20 mouse cellular contexts compared by ENCODE assay signal in the genomic region with DNA sequence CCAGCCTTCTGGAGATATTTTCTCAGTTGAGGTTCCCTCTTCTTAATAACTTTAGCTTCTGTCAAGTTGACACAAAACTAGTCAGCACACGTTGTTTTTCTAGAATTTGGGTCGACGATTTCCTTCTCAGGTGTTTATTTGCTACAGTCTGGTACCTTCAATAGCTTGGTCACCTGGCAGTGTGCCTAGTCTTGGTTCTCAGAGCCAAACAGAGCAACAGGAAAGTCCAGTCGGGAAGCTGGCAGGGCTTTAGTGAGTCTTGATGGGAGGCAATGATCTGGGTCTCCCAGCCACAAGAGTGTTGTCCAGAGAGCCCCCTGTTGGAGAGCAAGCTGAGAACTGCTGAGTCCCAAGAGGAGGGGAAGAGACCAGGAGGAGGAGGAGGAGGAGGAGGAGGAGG.
DNase-seq lines count a peak whose midpoint lies in the region; ATAC-seq and TF ChIP-seq lines count a peak whose summit lies in the region.
"Had no signal": no experiment of that assay in that cellular context is flagged by ENCODE, and none has a peak within 500 bp of the region (broad histone marks: within the 10 kb centered on the region; RNA-seq: fewer than 3 reads in every experiment).

No protein-coding gene starts in this region.

- no peak overlapping the region for H3K4me2 ChIP-seq in embryonic facial prominence, embryonic 13.5 days
- no peak overlapping the region for H3K4me2 ChIP-seq in lung, embryonic 14.5 days
- H3K4me2 ChIP-seq: heart, embryonic 15.5 days; hindbrain, embryonic 13.5 days; liver, embryonic 11.5 days; midbrain, embryonic 12.5 days had no signal

- DNase-seq in embryonic facial prominence, embryonic 10.5 days (ENCODE audit: low spot score): no peak
- DNase-seq in lung, embryonic 14.5 days: peak; percentile 5
- DNase-seq in lung, postnatal 25 days (ENCODE audit: low spot score): no peak
- peak; percentile 52 to 66 for DNase-seq in urinary bladder, postnatal 36 days (ENCODE audit: low spot score in 2 of 2)
- DNase-seq in urinary bladder, adult 2 months (ENCODE audit: low spot score): no peak
- no peak for DNase-seq in right cerebral cortex, postnatal 4 days
- DNase-seq: adrenal gland, postnatal 14 days; cerebellum, adult 8-10 months; gastrocnemius, adult 2 months; heart, postnatal 36 days; lung, adult 2 months; right cerebral cortex, postnatal 14 days; spleen, adult 18-20 months had no signal

- TF ChIP-seq CTCF in lung, embryonic 14.5 days (IDR thresholded peaks at IDR 0.05; ENCODE audit: low read depth): no peak

- H3K27me3 ChIP-seq in embryonic facial prominence, embryonic 13.5 days: no peaks in the 10 kb centered on the region
- no peaks in the 10 kb centered on the region for H3K27me3 ChIP-seq in embryonic facial prominence, embryonic 10.5 days (replicated peaks; ENCODE audit: low read depth, poor library complexity, severe bottlenecking)
- no peaks in the 10 kb centered on the region for H3K27me3 ChIP-seq in lung, embryonic 14.5 days (ENCODE audit: insufficient read depth, low read length)
- H3K27me3 ChIP-seq: heart, embryonic 15.5 days; hindbrain, embryonic 13.5 days; midbrain, embryonic 12.5 days had no signal

- no peaks in the 10 kb centered on the region for H3K36me3 ChIP-seq in embryonic facial prominence, embryonic 13.5 days
- H3K36me3 ChIP-seq in embryonic facial prominence, embryonic 10.5 days (replicated peaks): no peaks in the 10 kb centered on the region
- H3K36me3 ChIP-seq in lung, embryonic 14.5 days (ENCODE audit: insufficient read depth): no peaks in the 10 kb centered on the region
- H3K36me3 ChIP-seq: heart, embryonic 15.5 days; hindbrain, embryonic 13.5 days; midbrain, embryonic 12.5 days had no signal

- H3K27ac ChIP-seq in embryonic facial prominence, embryonic 13.5 days: peak overlapping the region; percentile 28; the same call in 1 of the 2 replicates
- no peak overlapping the region for H3K27ac ChIP-seq in embryonic facial prominence, embryonic 10.5 days (replicated peaks)
- H3K27ac ChIP-seq in lung, embryonic 14.5 days (ENCODE audit: low read depth): no peak overlapping the region
- H3K27ac ChIP-seq: gastrocnemius, adult 2 months; heart, embryonic 15.5 days; hindbrain, embryonic 13.5 days; midbrain, embryonic 12.5 days had no signal

- ATAC-seq in embryonic facial prominence, embryonic 13.5 days (ENCODE audit: insufficient number of reproducible peaks, insufficient read depth, low FRiP score, low TSS enrichment, low read depth): no peak
- ATAC-seq in lung, embryonic 14.5 days (ENCODE audit: insufficient read depth): no peak
- ATAC-seq: CD4-positive, CD25-positive, alpha-beta regulatory T cell, adult 4 months; forebrain, embryonic 14.5 days had no signal

- no peak overlapping the region for H3K9ac ChIP-seq in embryonic facial prominence, embryonic 13.5 days
- H3K9ac ChIP-seq in lung, embryonic 14.5 days: no peak overlapping the region
- H3K9ac ChIP-seq: heart, embryonic 15.5 days; hindbrain, embryonic 13.5 days; midbrain, embryonic 12.5 days had no signal

- WGBS in embryonic facial prominence, embryonic 13.5 days: 80% methylated on average over 4 of the region's 4 CpGs
- WGBS in embryonic facial prominence, embryonic 10.5 days: 83% methylated on average over 4 of the region's 4 CpGs
- 63% methylated on average over 4 of the region's 4 CpGs for WGBS in lung, embryonic 14.5 days

- H3K4me3 ChIP-seq in embryonic facial prominence, embryonic 13.5 days: no peak overlapping the region
- no peak overlapping the region for H3K4me3 ChIP-seq in embryonic facial prominence, embryonic 10.5 days
- no peak overlapping the region for H3K4me3 ChIP-seq in lung, embryonic 14.5 days (ENCODE audit: low read depth, low read length)
- H3K4me3 ChIP-seq: gastrocnemius, adult 2 months; heart, embryonic 15.5 days; hindbrain, embryonic 13.5 days; midbrain, embryonic 12.5 days had no signal

- no peaks in the 10 kb centered on the region for H3K9me3 ChIP-seq in embryonic facial prominence, embryonic 13.5 days
- H3K9me3 ChIP-seq in embryonic facial prominence, embryonic 10.5 days: no peaks in the 10 kb centered on the region
- no peaks in the 10 kb centered on the region for H3K9me3 ChIP-seq in lung, embryonic 14.5 days (ENCODE audit: low read depth, low read length)
- H3K9me3 ChIP-seq: heart, embryonic 15.5 days; hindbrain, embryonic 13.5 days; midbrain, embryonic 12.5 days had no signal

- peaks cover 16% of the 10 kb centered on the region for H3K4me1 ChIP-seq in embryonic facial prominence, embryonic 13.5 days
- H3K4me1 ChIP-seq in embryonic facial prominence, embryonic 10.5 days: peaks cover 13% of the 10 kb centered on the region
- no peaks in the 10 kb centered on the region for H3K4me1 ChIP-seq in lung, embryonic 14.5 days (ENCODE audit: insufficient read depth)
- H3K4me1 ChIP-seq: hindbrain, embryonic 13.5 days; midbrain, embryonic 12.5 days had no signal

Comparison
In these comparisons a context has a peak if more than half of its experiments do, and no peak if none do; other contexts are left out.
1. DNase-seq: peak in lung, embryonic 14.5 days (single experiment) and urinary bladder, postnatal 36 days (2 of 2); none in embryonic facial prominence, embryonic 10.5 days (single experiment), lung, postnatal 25 days (single experiment), urinary bladder, adult 2 months (single experiment) and right cerebral cortex, postnatal 4 days (single experiment).